Mouse (Mus musculus) thymus, adult 2 months (tissue): Measurements from ENCODE around the gene Padi4.

Experiments used
- CTCF ChIP-seq: fragments of 200-500 bp; IDR thresholded peaks from 2 replicates; pipeline ENCODE4 v1.5.1; 2012; ENCODE audit warnings: mild to moderate bottlenecking, control low read depth, low read length, moderate library complexity, borderline replicate concordance; ENCODE audit not compliant: control insufficient read depth, poor library complexity, insufficient read depth; ENCODE audit errors: extremely low read depth
- POLR2A ChIP-seq: fragments of 200-500 bp; IDR thresholded peaks from 2 replicates; pipeline ENCODE4 v1.6.1; 2012; ENCODE audit warnings: mild to moderate bottlenecking, low read length, control low read depth, moderate library complexity; ENCODE audit not compliant: control insufficient read depth, poor library complexity, insufficient read depth; ENCODE audit errors: extremely low read depth

- TF ChIP-seq CTCF (no peak), POLR2A (no peak)
These were observed 10.4 kb upstream of the Padi4 start for GRCm38 (mm10) chr4:140784292-140784945.
